Mouse (Mus musculus): ENCODE data around the gene Stam2. TPM values are rescaled to one million over a fixed set of nuclear protein-coding genes. Genes with fewer than 3 reads are reported as not detected.

Gene Stam2
- total RNA-seq (2021) = 10 to 100 TPM; 31.6 to 32.5 TPM
- long read RNA-seq, experiment 1, full-length matches to known transcripts = 19 of 24 reads
- long read RNA-seq, experiment 1, partial matches to known transcripts = 0 of 24 reads
- long read RNA-seq, experiment 1, other reads (novel, unspliced or antisense) = 5 of 24 reads
- long read RNA-seq, experiment 2, full-length matches to known transcripts = 13 of 17 reads
- long read RNA-seq, experiment 2, partial matches to known transcripts = 1 of 17 reads
- long read RNA-seq, experiment 2, other reads (novel, unspliced or antisense) = 3 of 17 reads

DNA sequence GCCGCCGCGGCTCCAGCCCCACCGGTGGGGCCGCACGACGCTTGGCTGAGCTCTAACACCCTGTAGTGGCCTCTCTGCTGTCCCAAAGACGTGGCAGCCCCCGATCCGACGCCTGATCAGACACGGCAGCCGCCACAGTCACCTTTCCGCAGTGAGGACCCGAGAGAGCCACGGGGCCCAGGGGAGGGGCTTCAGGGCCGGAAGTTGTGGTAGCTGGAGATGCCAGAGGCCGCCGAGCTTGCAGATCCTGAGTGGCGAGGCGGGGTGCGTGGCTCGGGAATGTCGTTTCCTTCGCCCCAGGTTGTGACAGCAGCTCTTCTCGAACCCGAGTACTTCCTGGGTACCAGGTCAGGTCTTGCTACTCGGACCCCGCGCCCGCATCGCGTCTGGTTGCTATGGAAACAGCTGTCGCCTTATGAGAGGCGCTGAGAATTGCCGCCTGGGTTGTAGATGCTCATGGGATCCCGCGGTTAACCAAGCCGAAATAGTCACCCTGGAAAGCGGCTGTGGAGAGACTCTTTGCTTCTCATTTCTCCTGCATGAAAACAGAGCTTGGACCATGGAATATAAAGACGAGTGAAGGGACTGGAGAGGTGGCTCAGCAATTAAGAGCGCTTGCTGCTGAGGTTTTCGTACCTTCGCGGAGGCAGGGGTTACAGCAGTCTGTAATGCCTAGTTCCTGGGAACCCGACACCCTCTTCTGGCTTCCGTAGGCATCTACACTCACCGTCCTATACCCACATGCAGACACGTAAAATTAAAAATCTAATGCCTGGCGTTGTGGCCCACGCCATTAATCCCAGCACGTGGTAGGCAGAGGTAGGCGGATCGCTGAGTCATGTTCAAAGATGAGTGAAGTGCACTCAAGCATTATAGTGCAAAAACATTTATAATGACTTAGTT is at the start of gene Stam2:
Gene Stam2 (minus strand): TSS at position 26 of the 903 bp plus-strand sequence.
- DNase-seq = peak; percentile 92

DNA sequence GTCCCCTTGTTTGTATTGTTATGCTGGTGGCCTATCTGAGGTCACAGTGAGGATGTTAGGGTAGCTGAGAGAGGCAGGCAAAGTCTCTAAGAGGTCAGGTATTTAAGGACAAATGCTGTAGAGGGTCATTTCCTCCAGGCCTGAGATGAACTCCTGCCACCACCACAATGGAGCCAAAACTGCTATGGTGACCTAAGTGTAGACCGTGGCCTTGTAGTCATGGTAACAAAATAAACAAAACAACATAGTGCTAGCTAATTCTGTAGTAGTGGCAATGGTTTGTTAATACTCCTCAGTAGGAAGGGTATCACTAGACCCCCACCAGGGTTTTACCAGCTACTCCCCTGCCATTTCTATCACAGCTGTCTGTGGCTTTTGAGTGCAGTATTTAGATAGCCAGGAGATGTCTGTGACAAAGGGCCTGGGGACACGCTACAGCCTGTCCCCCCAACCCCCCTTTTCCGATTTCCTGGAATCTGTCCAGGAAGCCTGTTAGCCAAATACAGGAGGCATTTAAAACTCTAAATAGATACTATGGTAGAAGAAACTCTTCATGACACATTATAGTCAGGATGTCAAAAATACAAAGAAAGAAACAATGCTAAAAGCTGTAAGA is 43.1 kb upstream of the Stam2 start:
- peak; percentile 6 for DNase-seq

DNA sequence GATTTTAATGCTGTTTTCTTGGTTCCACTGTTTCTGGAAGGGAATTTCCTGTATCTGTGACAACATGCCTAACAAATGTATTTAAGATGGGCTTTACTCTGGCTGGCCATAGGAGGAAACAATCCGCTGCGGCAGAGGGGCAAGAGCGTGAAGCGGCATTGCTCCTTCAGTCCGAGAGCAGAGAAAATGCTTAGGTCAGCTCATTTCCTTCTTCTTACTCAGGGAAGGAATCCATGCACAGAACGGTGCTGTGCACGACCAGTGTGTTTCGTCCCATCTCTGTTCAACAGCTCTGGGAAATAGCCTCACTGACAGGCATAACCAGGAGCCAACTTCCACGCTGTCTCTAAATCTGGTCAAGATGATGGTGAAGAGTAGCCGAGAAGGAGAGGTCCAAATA is 37.9 kb upstream of the Stam2 start:
- DNase-seq = no peak

DNA sequence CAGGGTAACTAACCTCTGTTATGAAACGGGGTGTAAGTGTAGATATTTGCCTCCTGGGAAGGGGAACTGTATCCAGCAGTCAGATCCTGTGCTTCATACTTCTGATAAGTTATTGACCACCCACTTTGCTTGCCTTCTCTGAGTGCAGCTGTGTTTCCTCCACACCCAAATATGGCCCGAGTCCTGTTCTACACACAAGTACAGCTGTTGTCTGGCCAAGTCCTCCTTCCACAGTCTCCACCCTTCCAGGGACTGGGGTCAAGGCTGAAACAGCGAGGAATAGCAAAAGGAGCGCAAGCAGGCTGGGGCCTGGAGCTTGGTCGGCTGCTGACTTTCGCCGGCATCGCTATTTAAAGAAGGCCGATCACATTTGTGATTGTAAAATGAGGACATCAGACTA is 37.3 kb upstream of the Stam2 start:
- peak; percentile 9 for DNase-seq

DNA sequence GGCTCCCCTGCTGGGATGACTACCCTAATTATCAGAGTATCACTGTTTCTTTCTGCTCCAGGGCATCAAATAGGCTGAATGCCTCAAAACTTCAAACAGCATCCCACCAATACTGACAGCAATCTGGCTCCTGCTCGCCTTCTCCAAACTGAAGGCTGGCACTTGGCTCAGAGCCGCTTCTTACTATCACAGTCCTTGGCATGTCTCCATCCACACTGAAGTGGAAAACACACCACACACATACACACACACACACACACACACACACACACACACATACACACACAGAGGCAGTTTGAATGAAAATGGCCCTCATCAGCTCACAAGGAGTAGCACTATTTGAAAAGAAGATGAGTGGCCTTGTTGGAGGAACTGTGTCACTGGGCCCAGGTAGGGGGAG is 35.8 kb upstream of the Stam2 start:
- DNase-seq = peak; percentile 23

DNA sequence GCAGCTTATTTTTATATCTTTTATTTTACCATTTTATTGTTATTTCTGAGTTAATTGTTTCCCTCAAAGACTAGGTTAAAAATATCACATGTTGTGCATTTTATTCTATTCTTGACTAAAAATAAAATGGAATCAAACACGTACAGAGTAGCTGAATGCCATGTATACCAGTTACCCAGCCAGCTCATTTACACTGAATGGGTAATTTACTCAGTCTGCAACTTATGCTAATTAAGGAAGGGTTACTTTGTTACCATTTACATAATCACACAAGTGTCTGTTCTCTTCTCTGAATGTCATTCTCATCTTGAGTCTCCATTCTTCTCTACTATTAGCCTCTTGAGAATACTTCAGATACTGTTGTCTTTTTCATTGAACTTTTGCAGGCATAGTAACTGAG is 32.3 kb upstream of the Stam2 start:
- DNase-seq = no peak

DNA sequence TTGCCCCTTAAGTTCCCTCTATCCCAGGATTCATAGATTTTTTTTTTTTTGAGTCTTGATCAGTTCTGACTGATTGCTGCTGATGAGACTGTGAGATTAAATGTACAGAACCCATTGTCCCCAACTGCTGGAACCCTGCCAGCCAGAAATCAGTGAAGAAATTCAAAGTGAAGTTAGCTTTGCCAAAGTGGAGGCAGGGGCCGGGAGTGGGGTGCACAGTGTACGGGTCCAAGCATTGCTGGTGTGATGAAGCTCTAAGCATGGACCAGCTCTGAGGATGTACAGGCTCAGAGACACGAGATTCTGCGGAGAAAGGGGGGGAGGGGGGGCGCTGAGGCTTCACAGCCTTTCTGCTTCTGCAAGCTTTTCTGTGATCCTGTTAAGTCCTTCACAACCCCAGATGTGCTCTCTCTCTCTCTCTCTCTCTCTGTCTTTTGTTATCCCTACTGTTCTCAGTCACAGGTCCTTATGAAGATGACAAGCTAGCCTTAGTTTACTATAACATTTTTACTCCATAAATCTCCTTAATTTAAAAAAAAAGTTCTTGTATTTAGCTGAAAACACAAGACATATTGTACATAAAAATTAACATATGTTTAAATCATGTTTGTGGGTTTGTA is 30.8 kb upstream of the Stam2 start:
- DNase-seq = no peak

DNA sequence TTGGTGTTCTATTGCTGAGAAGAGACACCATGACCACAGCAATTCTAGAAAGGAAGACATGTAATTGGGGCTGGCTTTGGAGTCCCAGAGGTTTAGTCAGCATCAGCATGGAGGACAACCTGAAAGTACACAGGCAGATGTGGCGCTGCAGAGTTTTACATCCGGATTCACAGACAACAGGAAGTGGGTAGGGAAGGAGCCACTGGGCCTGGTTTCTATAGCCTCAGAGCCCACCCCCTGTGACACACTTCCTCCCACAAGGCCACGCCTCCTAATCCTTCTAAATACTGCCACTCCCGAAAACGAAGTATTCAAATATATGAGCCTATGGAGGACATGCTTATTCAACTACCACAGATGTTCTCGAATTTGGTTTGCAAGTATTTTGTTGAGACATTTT is 23.0 kb upstream of the Stam2 start:
- DNase-seq = no peak

DNA sequence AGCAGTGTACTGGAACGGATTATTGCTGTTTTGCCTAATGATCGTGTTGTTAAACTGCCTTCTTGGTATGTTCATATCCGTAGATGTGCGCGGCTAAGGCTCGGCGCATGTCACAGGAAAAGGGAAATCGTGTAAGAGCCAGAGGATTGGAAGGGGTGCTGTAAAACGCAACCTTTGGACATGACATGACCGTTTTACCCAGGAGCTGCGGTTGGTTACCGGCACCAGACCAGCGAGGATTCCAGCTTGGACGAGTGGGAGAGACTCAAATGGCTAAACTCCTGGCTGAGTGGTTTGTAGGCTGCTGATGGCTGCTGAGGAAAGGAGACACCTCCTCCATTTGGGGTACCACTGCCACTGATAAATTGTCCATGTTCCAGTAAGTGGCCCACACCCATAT is 21.8 kb upstream of the Stam2 start:
- DNase-seq = no peak

DNA sequence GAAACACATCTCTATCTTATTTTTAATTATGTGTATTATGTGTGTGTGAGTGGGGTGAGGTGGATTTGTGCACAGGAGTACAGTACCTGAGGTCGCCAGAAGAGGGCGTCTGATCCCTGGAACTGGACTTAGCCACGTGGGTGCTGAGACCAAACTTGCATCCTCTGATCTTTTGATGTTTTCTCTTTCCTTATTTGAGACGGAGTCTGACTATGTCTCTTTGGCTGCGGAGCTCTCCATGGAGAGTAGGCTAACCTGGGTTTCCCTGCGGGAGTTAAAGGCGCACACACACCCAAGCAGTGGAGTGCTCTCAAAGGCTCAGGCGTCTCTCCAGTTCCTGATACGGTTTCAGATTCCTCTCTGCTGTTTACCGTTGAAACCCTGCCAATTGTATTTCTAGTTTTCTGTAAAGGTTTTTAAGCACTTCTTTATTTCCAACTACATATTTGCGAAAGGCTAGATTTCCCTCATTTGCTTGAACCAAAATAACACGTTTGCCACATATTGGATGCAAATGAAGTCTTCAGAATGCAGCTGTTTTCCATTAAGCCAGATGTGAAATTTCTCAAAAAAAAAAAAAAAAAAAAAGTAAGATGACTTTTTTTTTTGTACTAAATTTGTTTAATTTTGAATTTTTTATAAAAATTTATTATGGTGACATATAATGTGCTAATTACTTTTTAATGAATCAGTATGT is 21.1 kb upstream of the Stam2 start:
- peak; percentile 89 for DNase-seq

DNA sequence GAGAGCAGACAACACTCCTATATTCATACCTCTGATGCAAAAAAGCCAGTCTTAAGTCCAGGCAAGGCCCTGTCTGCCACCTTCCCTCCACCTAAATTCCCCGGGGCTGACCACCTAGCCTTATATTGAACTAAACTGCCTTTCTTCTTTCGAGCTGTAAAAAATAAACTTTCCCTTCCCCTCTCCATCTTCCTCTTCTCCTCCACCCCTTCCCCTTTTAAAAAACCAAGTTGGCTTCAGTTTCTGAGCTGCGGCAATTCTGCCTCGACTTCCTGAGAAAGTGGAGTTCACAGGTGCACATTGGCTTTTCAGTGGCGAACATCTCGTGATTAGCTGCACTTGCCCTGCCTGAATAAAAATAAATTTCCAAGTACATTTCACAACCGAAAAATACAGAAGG is 20.4 kb upstream of the Stam2 start:
- no peak for DNase-seq

DNA sequence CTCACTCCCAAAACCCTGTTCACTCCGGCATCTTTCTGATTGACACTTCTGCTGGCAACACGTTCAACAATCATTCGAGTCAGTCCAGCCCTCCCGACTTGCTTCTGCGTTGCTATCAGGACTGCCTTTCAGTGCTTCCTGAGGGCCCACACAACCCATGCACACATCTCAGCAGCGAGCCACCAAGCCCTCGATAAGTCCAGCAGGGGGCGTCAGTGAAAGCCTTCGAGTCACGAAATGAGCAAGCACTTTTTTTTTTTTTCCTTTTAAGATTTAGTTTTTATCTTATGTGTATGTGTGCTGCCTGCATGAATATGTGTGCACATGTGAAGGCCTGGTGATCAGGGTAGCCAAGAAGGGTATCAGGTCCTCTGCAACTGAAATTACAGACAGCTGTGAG is 16.5 kb upstream of the Stam2 start:
- peak; percentile 67 for DNase-seq

DNA sequence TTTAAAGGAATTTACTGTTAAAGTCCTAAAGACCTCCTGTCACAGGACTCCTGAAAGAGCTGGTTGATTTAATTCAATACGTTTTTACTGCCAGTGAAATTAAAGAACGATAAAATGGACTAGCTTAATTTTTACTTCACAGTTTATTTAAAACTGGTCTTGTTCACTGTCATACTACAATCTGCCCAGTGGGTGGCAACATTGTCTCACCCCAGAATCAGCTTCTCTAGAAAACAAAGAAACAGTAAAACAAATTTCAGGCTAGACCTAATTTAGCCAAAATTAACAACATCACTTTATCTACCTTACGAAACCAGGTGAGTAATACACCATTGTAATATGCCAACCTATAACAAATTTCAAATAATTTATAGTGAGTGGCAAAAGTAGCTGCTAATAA is 14.6 kb upstream of the Stam2 start:
- peak; percentile 41 for DNase-seq

DNA sequence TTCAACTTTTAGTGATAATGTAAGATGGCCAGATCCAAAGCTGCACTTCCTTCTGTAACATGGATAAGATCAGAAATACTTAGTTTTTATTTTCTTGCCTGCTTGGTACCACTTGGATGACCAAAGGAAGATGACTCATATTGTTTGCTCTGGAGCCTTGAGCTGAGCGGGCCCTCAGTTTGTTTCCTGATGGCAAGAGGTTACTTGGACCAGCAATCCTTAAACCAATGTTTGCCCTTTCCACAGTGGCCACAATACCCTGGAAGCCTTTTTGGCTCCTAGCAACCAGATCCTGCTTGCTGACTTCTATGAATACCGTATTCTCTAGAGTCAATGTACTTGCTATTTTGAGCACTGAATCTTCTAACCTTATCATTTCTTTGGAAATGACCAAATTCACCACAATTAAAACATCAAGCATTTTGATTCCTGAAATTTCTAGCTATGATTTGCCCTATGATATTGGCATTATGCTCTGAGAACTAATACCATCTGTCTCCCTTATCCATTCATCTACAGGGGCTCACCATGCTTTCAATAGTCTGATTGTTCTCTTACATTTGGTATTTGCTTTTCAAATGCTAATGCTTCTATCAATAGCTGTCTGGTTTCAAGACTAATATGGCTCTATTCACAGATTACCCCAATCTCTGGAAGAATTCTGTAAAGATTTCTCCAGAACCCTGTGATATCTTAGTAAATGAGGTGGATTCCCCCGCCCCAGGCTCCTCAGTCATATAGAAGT is 11.7 kb upstream of the Stam2 start:
- no peak for DNase-seq

DNA sequence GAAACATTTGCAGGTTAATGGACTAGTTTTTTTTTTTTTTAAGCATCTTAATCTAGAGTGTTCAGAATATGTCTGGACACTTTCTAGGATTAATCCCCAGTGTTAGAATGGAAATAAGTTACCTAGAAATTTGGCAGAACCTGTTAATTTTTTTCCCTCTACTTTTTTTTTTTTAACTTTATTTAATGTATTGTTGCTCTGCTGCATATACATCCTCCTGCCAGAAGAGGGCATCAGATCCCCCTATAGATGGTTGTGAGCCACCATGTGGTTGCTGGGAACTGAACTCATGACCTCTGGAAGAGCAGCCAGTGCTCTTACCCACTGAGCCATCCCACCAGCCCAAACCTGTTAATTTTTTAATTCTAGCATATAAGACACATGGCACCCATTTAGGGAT is 2.0 kb upstream of the Stam2 start:
- no peak for DNase-seq

DNA sequence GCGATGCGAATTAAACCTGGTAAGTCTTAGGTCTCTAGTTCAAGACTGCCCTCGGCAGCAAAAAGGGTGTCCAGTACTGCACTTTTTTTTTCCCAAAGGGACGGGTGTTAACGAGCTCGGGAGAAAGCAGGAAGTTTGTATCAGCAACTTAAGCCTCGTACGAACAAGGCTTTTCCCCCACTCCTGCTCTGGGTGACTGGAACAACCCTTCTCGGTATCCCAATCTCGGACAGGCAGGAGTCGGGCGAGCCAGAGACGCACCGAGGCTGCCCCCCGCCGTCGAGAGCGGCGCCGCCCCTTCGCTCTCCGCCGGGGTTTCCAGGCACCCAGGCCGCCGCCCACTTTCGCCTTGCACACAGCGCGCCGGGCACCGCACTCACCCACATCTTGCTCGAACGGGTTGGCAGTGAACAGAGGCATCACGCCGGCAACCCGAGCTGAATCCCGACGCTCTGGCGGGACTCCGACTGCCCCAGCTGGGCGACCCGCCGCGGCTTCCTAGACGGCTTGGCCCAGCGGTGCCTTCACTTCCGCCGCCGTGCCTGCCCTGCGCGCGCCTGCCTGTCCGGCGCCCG is 313 bp downstream of the Stam2 start:
- no peak for DNase-seq

DNA sequence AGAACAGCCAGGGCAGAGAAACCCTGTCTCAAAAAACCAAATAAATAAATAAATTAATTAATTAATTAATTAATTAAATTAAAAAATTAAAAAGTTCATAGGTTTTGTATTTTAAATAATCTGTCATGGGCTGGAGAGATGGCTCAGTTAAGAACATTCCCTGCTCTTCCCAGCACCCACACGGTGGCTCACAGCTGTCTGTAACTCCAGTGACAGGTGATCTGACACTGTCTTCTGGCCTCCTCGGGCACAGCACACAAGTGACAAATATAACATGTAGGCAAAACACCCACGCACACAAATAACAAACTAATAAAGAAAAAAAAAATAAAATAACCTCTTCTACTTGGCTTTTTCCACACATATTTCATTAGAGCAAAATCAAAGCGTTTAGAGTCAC is 1.5 kb downstream of the Stam2 start:
- DNase-seq = no peak

DNA sequence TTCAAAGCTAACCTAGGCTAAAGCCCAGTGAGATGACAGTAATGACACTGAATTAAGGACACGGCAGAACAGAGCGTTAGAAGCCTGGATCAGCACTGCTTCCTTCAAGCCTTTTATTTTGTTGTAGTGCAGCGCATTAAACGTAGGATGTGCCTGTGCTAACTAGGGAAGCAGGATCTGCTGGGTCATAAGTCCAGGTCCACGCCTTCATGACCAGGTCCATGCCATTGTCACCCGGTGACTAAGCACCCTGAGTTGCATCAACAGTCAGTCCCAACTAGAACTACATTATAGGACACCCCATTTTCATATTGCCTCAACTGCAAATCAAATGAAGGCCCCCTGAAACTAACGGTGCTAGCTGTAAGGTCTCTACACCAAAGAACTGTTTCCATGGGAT is 7.6 kb downstream of the Stam2 start:
- no peak for DNase-seq

DNA sequence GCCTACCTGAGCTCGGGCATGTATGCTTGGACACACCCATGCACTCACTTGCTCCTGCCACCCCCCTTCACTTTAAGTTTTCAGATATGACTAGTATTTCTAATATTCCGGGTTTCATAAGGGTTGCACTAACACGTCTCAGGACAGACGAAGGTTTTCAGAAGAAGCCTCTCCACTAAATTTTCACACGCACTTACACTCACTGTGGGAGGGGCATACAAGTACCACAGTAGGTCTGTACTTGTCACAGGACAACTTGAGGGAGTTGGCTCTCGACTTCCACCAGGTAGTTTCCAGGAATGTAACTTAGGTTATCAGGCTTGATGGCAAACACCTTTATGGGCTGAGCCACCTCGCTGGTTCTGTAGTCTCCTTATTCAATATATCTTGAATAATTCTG is 8.4 kb downstream of the Stam2 start:
- no peak for DNase-seq

DNA sequence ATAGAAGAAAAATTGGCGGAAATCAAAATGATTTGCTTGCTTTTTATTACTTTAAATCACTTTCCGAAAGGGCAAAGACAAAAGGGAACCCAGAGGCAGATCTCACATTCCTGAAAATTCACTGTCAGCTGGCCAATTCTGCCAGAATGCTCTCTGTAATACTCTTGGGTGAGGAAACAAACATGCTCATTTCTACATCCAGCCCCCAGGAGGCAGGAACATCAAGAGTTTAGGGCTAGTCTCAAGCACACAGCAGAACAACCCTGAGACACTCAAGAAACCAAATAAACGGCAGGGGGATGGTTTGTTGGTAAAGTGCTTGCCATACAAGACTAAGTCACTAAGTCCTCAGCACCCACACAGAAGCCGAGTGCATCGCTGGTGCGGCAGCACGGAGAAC is 9.5 kb downstream of the Stam2 start:
- peak; percentile 29 for DNase-seq

DNA sequence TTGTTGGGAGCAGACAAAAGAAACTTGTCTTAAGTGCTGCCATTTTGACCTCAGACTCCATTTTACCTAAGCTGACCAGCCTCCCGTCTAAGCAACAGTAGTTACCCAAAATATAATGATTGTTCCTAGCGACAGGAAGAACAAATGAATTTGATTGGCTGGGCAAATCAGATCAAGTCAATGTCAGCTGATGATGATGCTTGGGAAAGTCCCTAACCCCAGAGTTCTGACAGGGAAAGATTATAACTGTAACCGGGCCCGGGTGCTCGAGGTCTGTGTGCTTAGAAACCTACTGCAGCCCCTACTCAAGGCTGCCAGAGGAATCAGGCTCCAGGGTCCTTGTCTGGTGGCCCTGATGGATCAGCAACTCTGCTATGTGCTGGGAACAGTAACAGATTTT is 10.1 kb downstream of the Stam2 start:
- DNase-seq = no peak

All from adrenal gland, postnatal 10 days (tissue).